Mouse (Mus musculus): ENCODE measurements at regions not wholly inside any gene's neighbourhood (a gene's known extent, or its start where the extent isn't known, plus 50 kb on each side); places are given as distances from the start of the nearest gene placed in this dataset.

DNA sequence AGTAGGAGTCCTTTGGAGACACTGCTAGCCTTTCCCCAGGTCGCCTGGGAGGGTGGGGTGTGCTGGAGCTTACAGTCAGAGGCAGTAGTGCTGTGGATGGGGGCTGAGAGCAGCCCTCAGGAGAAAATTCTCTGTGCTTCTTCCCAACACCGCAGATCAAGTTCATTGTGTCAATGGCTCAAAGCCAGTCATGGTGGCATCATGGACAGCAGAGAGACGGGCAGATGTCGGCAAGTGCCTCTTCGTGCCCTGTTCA lies 262.9 kb upstream of the Dynlrb2 start:
- ATAC-seq (replicated peaks; ENCODE audit: extremely low read depth, insufficient read depth, low FRiP score): no peak
- H3K27me3 ChIP-seq (ENCODE audit: control insufficient read depth, insufficient read depth, low read length): 0 out of 2 replicates have a peak, but pooled peaks cover 2% of the 10 kb centered on the region
- no peak overlapping the region for H3K9ac ChIP-seq (ENCODE audit: low read length)
- no peak overlapping the region for H3K4me2 ChIP-seq (ENCODE audit: low read depth, low read length)
- 90% methylated on average over 5 of the region's 5 CpGs for WGBS
- H3K36me3 ChIP-seq (ENCODE audit: control insufficient read depth, insufficient read depth): no peaks in the 10 kb centered on the region
- no peak overlapping the region for H3K27ac ChIP-seq (ENCODE audit: low read length)
- H3K4me3 ChIP-seq (ENCODE audit: low read length): no peak overlapping the region
- no peaks in the 10 kb centered on the region for H3K4me1 ChIP-seq (ENCODE audit: control insufficient read depth, insufficient read depth, low read length)
- no peaks in the 10 kb centered on the region for H3K9me3 ChIP-seq (replicated peaks; ENCODE audit: control insufficient read depth, low read length)

DNA sequence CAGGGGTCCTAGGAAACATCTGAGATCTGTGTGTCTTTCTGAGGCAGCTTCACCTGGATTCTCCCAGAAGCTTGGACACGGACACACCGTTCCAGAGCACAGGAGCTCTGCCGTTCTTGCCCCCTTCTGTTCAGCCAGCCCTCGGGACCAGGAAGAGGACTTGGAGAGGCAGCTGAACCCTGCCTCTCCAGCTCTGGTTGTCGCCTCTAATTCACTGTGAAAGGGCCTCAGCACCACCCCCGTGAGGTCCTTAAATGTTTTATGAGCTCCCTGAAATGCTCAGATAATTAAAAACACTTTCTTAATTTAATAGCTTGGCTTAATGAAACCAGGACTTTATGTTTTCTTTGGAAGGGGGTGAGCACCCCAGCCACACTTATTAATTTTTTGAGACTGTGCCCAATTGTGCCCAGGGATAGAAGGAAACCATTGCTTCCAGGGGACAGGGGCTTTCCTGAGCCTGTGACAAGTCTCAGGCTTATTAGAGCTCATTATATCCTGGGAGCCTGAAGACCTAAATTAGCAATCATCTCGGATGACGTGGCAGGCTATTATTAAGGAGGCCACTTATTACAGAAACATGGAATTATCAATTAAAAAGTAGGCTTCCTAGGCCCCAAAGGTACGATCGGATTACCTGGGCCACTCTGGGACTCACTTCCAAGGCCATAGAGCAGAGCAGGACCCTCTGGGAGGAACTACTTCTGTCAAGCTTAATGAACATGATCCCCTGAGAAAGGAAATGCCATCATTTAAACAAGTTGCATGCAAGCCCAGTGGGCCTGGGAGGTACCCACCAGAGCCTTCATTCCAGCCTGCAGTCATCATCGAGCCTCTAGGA lies 263.4 kb upstream of the Dynlrb2 start:
- ATAC-seq (replicated peaks; ENCODE audit: extremely low read depth, insufficient read depth, low FRiP score): no peak
- Histone ChIP-seq H3K9me3 (replicated peaks; ENCODE audit: control insufficient read depth, low read length) (no peaks in the 10 kb centered on the region), H3K4me1 (ENCODE audit: control insufficient read depth, insufficient read depth, low read length) (no peaks in the 10 kb centered on the region), H3K27ac (ENCODE audit: low read length) (no peak overlapping the region), H3K36me3 (ENCODE audit: control insufficient read depth, insufficient read depth) (no peaks in the 10 kb centered on the region), H3K9ac (ENCODE audit: low read length) (no peak overlapping the region), H3K4me2 (ENCODE audit: low read depth, low read length) (no peak overlapping the region), H3K4me3 (ENCODE audit: low read length) (no peak overlapping the region), H3K27me3 (ENCODE audit: control insufficient read depth, insufficient read depth, low read length) (0 out of 2 replicates have a peak, but pooled peaks cover 2% of the 10 kb centered on the region)
- WGBS: 83% methylated on average over 11 of the region's 11 CpGs

DNA sequence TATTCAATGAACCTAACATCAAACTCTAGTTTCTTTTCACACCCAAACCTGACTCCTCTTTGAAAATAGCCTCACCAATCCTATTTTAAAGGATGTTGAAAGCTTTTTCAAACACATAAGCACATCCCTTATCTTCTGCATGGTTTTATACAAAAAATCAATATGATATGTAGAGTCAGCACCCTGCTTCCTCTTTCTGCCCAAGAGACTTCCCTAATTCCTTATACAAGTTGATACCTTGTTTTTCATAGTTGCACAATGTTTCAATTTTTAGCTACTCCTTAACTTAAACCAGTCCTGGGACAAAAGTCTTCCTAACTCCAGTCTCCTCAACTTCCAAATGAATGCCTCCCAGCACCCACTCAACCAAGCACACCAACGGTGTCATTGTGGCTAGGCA lies 266.1 kb upstream of the Dynlrb2 start:
- Histone ChIP-seq H3K4me2 (ENCODE audit: low read depth, low read length) (no peak overlapping the region), H3K4me3 (ENCODE audit: low read length) (no peak overlapping the region), H3K9me3 (replicated peaks; ENCODE audit: control insufficient read depth, low read length) (no peaks in the 10 kb centered on the region), H3K27me3 (ENCODE audit: control insufficient read depth, insufficient read depth, low read length) (0 out of 2 replicates have a peak, but pooled peaks cover 2% of the 10 kb centered on the region), H3K36me3 (ENCODE audit: control insufficient read depth, insufficient read depth) (no peaks in the 10 kb centered on the region), H3K27ac (ENCODE audit: low read length) (no peak overlapping the region), H3K9ac (ENCODE audit: low read length) (no peak overlapping the region), H3K4me1 (ENCODE audit: control insufficient read depth, insufficient read depth, low read length) (no peaks in the 10 kb centered on the region)
- ATAC-seq (replicated peaks; ENCODE audit: extremely low read depth, insufficient read depth, low FRiP score): no peak
- 88% methylated on average over 1 of the region's 1 CpGs for WGBS

DNA sequence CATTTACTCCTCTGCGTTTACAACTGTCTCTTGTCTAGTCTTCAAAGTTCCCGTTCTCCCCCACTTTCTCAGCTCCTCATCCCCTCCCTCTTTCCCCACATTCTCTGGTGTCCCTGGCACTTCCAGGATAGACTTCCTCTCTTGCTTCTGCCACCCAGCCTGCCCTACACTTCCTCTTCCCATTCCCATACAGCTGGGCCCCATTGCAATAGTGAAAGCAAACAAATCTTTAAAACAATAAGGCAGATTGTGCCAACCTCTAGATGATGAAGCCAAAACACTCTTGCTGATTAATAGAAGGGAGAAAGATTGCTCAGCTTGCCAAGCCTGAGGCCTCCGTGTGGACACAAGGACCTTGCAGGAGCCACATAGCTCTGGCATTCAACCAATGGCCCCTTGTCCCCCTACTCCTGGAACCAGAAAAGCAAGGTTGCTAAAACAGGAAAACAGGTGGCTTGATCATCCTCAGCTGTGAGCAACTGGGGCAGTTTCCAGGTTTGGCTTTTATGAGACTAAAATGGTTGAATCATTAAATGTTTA lies 267.1 kb upstream of the Dynlrb2 start:
- 0 out of 2 replicates have a peak, but pooled peaks cover 2% of the 10 kb centered on the region for H3K27me3 ChIP-seq (ENCODE audit: control insufficient read depth, insufficient read depth, low read length)
- 65% methylated on average over 3 of the region's 3 CpGs for WGBS
- no peaks in the 10 kb centered on the region for H3K4me1 ChIP-seq (ENCODE audit: control insufficient read depth, insufficient read depth, low read length)
- H3K9me3 ChIP-seq (replicated peaks; ENCODE audit: control insufficient read depth, low read length): no peaks in the 10 kb centered on the region
- ATAC-seq (replicated peaks; ENCODE audit: extremely low read depth, insufficient read depth, low FRiP score): no peak
- no peak overlapping the region for H3K4me2 ChIP-seq (ENCODE audit: low read depth, low read length)
- H3K4me3 ChIP-seq (ENCODE audit: low read length): no peak overlapping the region
- no peak overlapping the region for H3K9ac ChIP-seq (ENCODE audit: low read length)
- no peak overlapping the region for H3K27ac ChIP-seq (ENCODE audit: low read length)
- H3K36me3 ChIP-seq (ENCODE audit: control insufficient read depth, insufficient read depth): no peaks in the 10 kb centered on the region

DNA sequence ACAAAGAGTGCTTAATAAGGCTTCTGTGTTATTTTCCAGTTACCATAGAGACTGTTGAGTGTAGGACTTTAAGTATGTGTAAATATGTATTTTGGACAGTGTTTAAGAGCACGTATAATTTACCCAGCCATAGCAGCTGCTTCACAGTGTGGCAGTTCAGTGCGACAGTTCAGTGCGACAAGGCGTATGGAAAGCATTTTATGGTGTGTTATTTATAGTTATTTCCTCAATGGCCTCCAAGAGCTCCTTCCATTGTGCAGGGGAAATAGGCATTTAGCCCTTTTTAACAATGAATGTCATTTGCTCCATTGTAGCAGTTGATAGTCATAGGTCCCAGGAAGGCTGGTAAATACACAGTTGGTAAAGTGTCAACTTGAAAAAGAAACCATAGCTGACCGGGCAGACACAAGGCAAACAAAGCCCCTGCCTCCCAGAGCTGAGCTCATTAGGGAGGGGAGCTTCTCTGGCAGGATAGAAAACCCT lies 275.1 kb upstream of the Dynlrb2 start:
- no peaks in the 10 kb centered on the region for H3K9me3 ChIP-seq (replicated peaks; ENCODE audit: control insufficient read depth, low read length)
- H3K4me2 ChIP-seq (ENCODE audit: low read depth, low read length): no peak overlapping the region
- no peak overlapping the region for H3K9ac ChIP-seq (ENCODE audit: low read length)
- no peaks in the 10 kb centered on the region for H3K36me3 ChIP-seq (ENCODE audit: control insufficient read depth, insufficient read depth)
- ATAC-seq (replicated peaks; ENCODE audit: extremely low read depth, insufficient read depth, low FRiP score): no peak
- no peaks in the 10 kb centered on the region for H3K4me1 ChIP-seq (ENCODE audit: control insufficient read depth, insufficient read depth, low read length)
- no peak overlapping the region for H3K27ac ChIP-seq (ENCODE audit: low read length)
- no peak overlapping the region for H3K4me3 ChIP-seq (ENCODE audit: low read length)
- H3K27me3 ChIP-seq (ENCODE audit: control insufficient read depth, insufficient read depth, low read length): no peaks in the 10 kb centered on the region
- 50% methylated on average over 5 of the region's 5 CpGs for WGBS

DNA sequence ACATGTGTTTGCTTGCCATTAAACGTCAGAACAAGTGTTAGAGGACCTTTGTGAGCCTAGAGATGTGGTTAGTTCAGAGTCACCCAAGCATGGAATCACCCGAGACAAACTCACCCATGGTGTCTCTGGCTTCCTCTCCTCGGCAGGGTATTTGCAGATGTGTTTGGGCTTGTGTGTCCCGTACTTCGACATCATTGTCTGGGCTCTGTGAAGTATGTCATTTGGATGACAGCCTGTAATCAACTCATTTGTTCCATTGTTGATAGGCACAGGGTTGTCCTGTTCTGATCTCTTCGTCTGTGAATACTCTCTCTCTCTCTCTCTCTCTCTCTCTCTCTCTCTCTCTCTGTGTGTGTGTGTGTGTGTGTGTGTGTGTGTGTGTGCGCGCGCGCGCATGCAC lies 277.8 kb upstream of the Dynlrb2 start:
- 85% methylated on average over 11 of the region's 11 CpGs for WGBS
- H3K9me3 ChIP-seq (replicated peaks; ENCODE audit: control insufficient read depth, low read length): no peaks in the 10 kb centered on the region
- H3K27me3 ChIP-seq (ENCODE audit: control insufficient read depth, insufficient read depth, low read length): no peaks in the 10 kb centered on the region
- H3K36me3 ChIP-seq (ENCODE audit: control insufficient read depth, insufficient read depth): no peaks in the 10 kb centered on the region
- H3K4me3 ChIP-seq (ENCODE audit: low read length): no peak overlapping the region
- no peaks in the 10 kb centered on the region for H3K4me1 ChIP-seq (ENCODE audit: control insufficient read depth, insufficient read depth, low read length)
- no peak overlapping the region for H3K4me2 ChIP-seq (ENCODE audit: low read depth, low read length)
- no peak for ATAC-seq (replicated peaks; ENCODE audit: extremely low read depth, insufficient read depth, low FRiP score)
- H3K27ac ChIP-seq (ENCODE audit: low read length): no peak overlapping the region
- H3K9ac ChIP-seq (ENCODE audit: low read length): no peak overlapping the region

DNA sequence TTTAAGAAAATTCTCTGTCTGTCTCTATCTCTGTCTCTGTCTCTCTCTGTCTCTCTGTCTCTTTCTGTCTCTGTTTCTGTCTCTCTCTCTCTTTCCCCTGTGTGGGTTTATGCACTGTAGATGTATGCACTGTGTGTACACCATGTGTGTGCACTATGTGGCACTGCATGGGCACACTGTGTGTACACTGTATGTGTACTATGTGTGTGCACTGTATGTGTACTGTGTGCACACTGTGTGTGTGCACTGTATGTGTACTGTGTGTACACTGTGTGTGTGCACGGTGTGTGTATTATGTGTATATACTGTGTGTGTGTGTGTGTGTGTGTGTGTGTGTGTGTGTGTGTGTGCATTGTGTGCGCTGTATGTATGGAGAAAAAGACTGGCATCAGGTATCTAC lies 281.5 kb upstream of the Dynlrb2 start:
- H3K27ac ChIP-seq (ENCODE audit: low read length): no peak overlapping the region
- H3K27me3 ChIP-seq (ENCODE audit: control insufficient read depth, insufficient read depth, low read length): no peaks in the 10 kb centered on the region
- no peak overlapping the region for H3K4me2 ChIP-seq (ENCODE audit: low read depth, low read length)
- no peak overlapping the region for H3K9ac ChIP-seq (ENCODE audit: low read length)
- H3K4me3 ChIP-seq (ENCODE audit: low read length): no peak overlapping the region
- WGBS: 96% methylated on average over 2 of the region's 2 CpGs
- no peaks in the 10 kb centered on the region for H3K4me1 ChIP-seq (ENCODE audit: control insufficient read depth, insufficient read depth, low read length)
- no peak for ATAC-seq (replicated peaks; ENCODE audit: extremely low read depth, insufficient read depth, low FRiP score)
- no peaks in the 10 kb centered on the region for H3K9me3 ChIP-seq (replicated peaks; ENCODE audit: control insufficient read depth, low read length)
- no peaks in the 10 kb centered on the region for H3K36me3 ChIP-seq (ENCODE audit: control insufficient read depth, insufficient read depth)

DNA sequence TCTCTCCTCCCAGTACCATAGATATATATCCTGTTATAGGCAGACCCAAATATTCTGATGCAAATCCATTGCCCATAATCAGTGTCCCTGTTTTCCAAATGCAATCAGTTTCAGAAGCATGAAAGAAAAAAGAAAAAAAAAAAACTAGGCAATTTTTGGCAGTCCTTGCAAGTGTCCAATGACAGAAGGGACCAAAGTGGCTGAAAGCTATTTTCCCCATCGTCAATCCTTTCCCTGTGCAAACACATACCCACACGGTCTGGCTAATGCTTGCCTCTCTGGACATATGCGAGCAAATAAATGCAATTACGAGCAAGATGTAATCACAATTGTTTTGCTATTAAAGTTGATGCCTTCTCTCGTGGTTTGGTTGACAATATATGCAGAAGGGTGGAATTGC lies 288.9 kb upstream of the Dynlrb2 start:
- Histone ChIP-seq H3K4me2 (ENCODE audit: low read depth, low read length) (no peak overlapping the region), H3K9ac (ENCODE audit: low read length) (no peak overlapping the region), H3K27ac (ENCODE audit: low read length) (no peak overlapping the region), H3K4me1 (ENCODE audit: control insufficient read depth, insufficient read depth, low read length) (no peaks in the 10 kb centered on the region), H3K4me3 (ENCODE audit: low read length) (no peak overlapping the region), H3K27me3 (ENCODE audit: control insufficient read depth, insufficient read depth, low read length) (no peaks in the 10 kb centered on the region), H3K36me3 (ENCODE audit: control insufficient read depth, insufficient read depth) (no peaks in the 10 kb centered on the region), H3K9me3 (replicated peaks; ENCODE audit: control insufficient read depth, low read length) (no peaks in the 10 kb centered on the region)
- ATAC-seq (replicated peaks; ENCODE audit: extremely low read depth, insufficient read depth, low FRiP score): no peak
- WGBS: 72% methylated on average over 5 of the region's 5 CpGs

DNA sequence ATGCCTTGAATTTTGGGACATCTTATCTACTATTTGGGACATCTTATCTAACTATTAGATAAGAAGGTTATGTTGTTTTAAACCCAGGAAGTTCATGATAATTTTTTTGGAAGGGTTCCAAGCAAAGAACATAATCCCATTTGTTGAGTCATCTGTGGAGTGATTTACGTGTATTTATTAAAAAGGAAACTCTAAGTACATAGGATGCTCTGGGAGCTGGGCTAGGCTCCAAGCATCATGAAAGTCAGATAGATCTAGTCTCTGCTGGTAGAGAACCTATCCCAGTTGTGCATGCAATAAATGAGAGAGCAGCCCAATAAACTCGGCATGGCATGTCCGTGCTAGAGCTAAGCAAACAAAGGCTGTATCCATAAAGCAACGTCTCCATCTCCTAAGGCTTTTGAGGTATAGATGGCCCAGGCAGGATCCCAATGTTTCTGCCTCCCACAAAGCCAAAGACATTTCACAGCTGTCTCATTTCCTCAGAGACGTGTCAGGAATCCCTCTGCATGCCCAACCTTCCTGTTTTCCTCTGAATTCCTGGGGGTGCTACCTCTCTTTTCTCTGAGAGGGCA lies 289.4 kb upstream of the Dynlrb2 start:
- Histone ChIP-seq H3K4me2 (ENCODE audit: low read depth, low read length) (no peak overlapping the region), H3K9me3 (replicated peaks; ENCODE audit: control insufficient read depth, low read length) (no peaks in the 10 kb centered on the region), H3K4me3 (ENCODE audit: low read length) (no peak overlapping the region), H3K36me3 (ENCODE audit: control insufficient read depth, insufficient read depth) (no peaks in the 10 kb centered on the region), H3K9ac (ENCODE audit: low read length) (no peak overlapping the region), H3K27ac (ENCODE audit: low read length) (no peak overlapping the region), H3K27me3 (ENCODE audit: control insufficient read depth, insufficient read depth, low read length) (no peaks in the 10 kb centered on the region), H3K4me1 (ENCODE audit: control insufficient read depth, insufficient read depth, low read length) (no peaks in the 10 kb centered on the region)
- 34% methylated on average over 5 of the region's 5 CpGs for WGBS
- ATAC-seq (replicated peaks; ENCODE audit: extremely low read depth, insufficient read depth, low FRiP score): no peak

Measured in heart, embryonic 16.5 days (tissue).